Mouse (Mus musculus) WW6 (cell line): ENCODE data around the gene Masp2.
A peak's percentile ranks its signal among the peaks of the same experiment; 100 is the strongest.

ENCODE experiments used
- DNase-seq: peaks from one replicate; pipeline ENCODE4 v3.0.0-alpha.2; 2013; ENCODE audit warnings: low read depth, low spot score

The Masp2 gene

GRCm38 (mm10) chr4:148635309-148635708, 33.0 kb downstream of the Masp2 start:
- DNase-seq: no peak

DNA sequence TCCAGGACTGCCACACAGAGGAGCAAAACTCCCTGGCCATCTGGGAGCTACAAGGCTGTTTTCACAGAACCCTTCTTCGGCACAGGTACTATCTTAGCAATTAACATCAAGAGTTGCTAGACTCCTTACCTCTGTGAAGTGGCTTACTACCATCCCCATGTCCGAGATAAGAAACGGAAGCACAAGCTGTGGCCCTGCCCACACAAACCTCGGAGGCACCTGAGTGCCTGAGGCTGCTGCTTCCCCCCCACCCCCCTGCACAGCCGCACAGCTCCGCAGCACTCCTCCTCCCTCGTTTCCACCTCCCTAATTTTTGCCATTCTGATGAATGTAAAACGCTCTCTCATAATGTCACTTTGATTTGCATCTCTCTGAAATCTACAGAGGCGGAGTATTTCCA, 35.9 kb downstream of the Masp2 start:
- no peak for DNase-seq

DNA sequence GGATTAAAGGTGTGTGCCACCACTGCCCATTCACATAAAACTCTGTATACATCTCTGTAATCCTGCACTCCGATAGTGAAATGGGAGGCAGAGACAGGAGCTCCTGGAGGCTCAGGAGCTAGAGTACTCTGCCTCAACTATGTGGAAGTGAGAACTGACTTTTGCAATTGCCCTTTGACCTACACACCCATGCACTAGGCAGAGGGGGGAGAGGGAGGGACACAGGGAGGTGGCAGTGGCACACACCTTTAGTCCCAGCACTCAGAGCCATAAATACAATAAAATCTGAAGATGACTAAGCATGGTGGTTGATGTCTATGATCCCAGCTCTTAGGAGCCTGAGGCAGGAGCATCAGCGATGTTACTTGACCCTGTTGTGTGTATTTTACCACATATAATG, 37.1 kb downstream of the Masp2 start:
- no peak for DNase-seq

DNA sequence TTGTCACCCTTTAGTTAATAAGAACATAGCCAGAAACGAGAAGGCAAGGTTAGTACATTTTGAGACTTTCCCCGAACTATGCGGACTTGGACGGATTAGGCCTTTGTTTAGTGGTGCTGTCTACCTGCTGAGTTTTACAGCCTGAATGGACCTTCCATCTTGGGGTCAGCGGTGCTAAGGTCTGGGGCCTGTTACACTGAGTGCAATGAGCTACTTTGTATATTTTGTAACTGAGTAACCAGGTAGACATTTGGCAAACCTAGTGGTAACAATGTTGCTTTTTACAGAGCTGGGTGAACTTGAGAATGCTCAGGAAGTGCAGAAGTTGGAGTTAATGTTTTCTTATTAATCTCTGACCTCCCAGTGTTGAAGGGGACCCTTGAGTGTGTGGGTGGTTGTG, 38.8 kb downstream of the Masp2 start:
- DNase-seq: no peak

- DNase-seq: no peak
Observed at GRCm38 (mm10) chr4:148643291-148644156, 41.2 kb downstream of the Masp2 start, which contains the start of gene Gm572. Gene Gm572 (plus strand): TSS chr4:148643317.

- DNase-seq: peak; percentile 75
Observed at GRCm38 (mm10) chr4:148644157-148644511, 41.8 kb downstream of the Masp2 start.

DNA sequence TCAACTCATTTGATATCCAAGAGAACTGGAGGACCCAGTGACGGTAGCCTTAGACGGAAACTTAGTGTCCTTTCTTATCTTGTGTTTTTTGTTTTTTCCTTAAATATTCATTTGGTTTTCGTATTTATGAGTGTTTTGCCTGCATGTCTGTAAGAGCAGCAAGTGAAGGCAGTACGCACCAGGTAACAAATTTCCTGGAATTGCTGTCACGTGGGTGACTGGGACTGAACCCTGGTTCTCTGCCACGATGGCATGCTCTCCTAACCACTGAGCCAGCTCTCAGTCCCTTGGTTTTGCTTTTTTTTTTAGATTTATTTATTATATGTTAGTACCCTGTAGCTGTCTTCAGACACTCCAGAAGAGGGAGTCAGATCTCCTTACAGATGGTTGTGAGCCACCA, 42.6 kb downstream of the Masp2 start:
- DNase-seq: no peak

- DNase-seq: no peak
Observed at GRCm38 (mm10) chr4:148646616-148647015, 44.3 kb downstream of the Masp2 start.

- no peak for DNase-seq
Observed at GRCm38 (mm10) chr4:148649309-148649708, 47.0 kb downstream of the Masp2 start.

GRCm38 (mm10) chr4:148651045-148651444, 48.7 kb downstream of the Masp2 start:
- no peak for DNase-seq

GRCm38 (mm10) chr4:148654701-148655398, 52.5 kb downstream of the Masp2 start:
- DNase-seq: peak; percentile 84

- DNase-seq: no peak
Observed at GRCm38 (mm10) chr4:148656691-148657258, 54.4 kb downstream of the Masp2 start.

GRCm38 (mm10) chr4:148657776-148658175, 55.4 kb downstream of the Masp2 start:
- no peak for DNase-seq

- no peak for DNase-seq
Observed at GRCm38 (mm10) chr4:148660174-148660573, 57.8 kb downstream of the Masp2 start.

- no peak for DNase-seq
Observed at GRCm38 (mm10) chr4:148662168-148662965, 60.0 kb downstream of the Masp2 start.

GRCm38 (mm10) chr4:148663326-148663725, 61.0 kb downstream of the Masp2 start:
- DNase-seq: no peak

- DNase-seq: no peak
Observed at GRCm38 (mm10) chr4:148664021-148664420, 61.7 kb downstream of the Masp2 start.
